Mouse (Mus musculus) brain, embryonic 18.5 days (tissue): ENCODE results near the gene Rnpep.

Experiments
- DNase-seq: peaks from one replicate; pipeline ENCODE4 v3.0.0-alpha.2; 2012; ENCODE audit warnings: low read depth, low spot score

The Rnpep gene

DNA sequence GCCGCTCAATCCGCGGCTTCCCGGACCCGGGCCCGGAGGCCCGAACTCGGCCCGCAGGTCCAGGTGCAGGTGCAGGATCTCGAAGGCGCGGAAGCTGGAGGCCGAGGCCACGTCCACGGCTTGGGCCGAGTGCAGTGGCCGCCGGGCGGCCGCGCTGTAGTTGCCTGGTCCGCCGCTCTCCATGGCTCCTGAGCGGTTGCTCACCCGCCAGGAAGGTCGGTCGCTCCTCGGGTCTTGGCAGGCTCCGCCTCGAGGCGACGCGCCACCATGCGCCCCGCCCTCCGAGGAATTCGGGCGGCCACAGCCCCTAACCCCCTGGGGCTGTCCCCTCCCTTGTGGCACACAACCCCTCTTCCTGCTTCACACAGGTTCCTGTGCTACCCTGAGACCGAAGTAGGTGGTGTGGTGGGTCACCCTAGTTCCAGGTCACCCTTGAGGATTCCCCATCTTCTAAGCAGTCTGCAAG lies at the start of gene Rnpep:
Gene Rnpep, minus strand, starts transcription at position 259 of the 466 bp plus-strand sequence.
- DNase-seq: peak; percentile 36

DNA sequence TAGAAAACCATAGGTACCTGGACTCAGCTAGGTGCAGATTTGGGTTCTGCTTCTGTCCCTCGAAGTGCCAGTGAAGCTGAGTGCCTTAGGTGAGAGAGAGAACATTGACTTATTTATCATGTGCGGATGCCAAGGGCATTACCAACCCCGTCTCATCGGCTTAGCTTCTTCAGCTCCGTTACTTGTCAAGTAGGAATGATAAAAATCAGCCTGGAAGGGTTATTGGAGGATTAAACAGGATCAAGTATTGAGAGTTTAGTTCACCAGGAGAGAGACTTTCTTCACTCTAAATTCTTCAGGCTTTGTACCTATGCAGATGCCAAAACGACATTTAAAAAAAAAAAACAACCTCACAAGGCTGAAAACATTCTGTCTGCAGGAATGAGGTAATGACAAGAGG lies 46.7 kb upstream of the Rnpep start:
- DNase-seq: no peak

- DNase-seq: no peak
Observed at GRCm38 (mm10) chr1:135328368-135328767, 44.5 kb upstream of the Rnpep start.

- DNase-seq: no peak
Observed at GRCm38 (mm10) chr1:135325934-135326333, 42.0 kb upstream of the Rnpep start.

DNA sequence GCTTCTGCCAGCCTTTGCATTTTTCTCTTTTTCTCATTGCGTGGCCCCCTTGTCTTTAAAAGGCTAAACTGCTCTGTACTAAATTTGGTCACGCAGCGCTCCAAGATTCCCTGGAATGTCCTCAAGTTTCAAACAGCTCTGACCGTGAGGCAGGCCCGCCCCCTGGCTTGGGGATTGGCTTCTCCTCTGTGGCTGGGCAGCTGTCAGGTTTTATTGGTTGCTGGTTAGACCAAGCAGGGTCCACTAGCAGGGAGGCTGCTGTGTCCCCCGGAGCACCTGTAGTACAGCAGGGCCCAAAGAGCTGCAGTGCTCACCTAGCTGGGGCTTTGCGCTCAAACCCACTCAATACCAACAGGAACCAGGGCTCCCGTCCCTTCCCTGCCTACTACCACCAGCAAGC lies 40.7 kb upstream of the Rnpep start, which contains the start of gene Lmod1:
Gene Lmod1, plus strand, starts transcription at position 237 of the 400 bp plus-strand sequence.
- DNase-seq: no peak

DNA sequence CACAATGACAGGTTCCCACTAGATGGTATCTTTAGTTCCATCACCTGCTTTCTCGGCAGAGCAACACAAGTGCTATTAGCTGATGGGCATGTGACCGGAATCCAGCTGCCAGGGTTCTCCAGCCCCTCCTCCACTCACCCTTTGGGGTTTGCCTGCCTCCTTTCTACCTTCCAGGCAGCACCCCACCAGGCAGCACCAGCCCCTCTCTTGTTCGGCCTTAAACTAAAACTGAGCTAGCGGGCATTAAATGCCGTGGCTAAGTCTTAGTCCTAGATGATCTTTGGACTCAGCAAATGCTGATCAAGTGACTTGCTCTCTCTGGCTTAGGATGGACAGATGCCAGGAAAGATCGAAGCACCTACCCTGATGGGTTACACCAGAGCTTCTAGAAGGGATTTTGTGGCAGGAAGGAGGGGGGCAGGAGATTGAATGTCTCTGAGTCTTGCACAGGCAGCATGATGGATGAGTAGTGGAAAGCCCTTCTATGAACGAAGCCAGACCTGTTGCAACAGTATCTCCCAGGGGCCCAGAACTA lies 39.5 kb upstream of the Rnpep start:
- no peak for DNase-seq

GRCm38 (mm10) chr1:135313284-135314031 lies 29.6 kb upstream of the Rnpep start, which contains the start of gene Timm17a:
Gene Timm17a, minus strand, starts transcription at chr1:135313778.
- DNase-seq: peak; percentile 86

DNA sequence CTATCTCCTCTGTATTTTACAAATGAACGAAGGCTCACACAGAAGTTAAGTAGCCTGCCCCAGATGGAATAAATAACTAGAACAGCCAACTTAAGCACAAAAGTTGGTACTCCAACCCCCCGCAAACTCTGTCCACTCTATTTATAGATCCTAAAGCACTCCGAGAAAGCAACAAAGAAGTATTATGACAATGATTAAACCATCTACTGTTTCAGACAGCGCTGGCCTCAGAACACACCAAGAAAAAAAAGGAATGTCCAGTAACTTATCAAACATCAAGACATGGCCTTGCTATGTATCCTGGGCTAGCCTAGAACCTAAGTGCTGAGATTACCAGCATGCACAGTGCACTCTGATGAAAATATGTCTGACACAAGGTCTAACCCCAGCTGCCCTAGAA lies 28.3 kb upstream of the Rnpep start:
- no peak for DNase-seq

GRCm38 (mm10) chr1:135311356-135311755 lies 27.5 kb upstream of the Rnpep start:
- no peak for DNase-seq

- peak; percentile 8 for DNase-seq
Observed at GRCm38 (mm10) chr1:135290908-135291307, 7.0 kb upstream of the Rnpep start.

DNA sequence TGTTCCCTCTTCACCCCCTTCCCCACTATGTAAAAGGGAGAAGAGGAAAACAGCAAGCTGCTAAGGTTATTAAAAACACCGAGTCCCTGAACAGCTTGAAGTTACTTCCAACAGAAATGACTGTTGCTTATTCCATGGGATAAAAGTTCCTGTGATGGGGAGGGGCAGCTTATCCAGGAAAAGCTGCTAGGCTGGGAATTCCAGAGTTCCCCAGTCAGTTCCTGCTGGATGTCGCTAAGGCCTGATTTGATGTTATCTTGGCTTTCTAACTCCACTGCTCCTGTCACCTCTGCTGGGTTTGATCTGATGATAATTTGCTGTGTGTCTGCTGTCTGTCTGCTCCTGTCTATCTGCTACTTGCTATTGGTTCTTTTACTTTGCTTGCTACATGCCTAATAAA lies 2.4 kb upstream of the Rnpep start:
- no peak for DNase-seq

DNA sequence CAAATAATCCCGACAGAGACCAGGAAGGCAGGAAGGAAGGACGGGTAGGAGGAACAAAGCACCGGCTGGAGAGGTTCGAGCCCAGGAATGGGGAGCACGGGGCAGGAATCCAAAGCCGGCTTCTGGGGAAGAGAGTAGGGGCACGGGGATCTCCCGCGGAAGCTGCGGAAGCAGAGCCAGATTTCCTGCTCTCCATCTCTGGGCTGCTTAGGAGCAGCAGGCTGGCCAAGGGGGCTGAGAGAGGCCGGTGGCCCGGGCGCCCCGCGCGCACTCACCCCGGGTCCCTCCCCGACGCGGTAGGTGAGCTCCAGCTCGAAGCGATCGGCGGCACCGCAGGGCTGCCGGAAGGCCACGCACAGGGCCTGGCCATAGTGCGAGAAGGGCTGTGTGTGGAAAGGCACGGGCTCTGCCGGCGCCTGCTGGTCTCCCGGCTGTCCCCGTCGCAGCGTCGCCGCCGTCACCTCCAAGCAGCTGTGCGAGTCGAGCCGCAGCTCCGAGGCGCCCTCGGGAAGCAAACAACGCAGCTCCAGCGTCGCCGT lies 528 bp downstream of the Rnpep start:
- no peak for DNase-seq

GRCm38 (mm10) chr1:135282536-135283286 lies 1.2 kb downstream of the Rnpep start:
- DNase-seq: no peak

DNA sequence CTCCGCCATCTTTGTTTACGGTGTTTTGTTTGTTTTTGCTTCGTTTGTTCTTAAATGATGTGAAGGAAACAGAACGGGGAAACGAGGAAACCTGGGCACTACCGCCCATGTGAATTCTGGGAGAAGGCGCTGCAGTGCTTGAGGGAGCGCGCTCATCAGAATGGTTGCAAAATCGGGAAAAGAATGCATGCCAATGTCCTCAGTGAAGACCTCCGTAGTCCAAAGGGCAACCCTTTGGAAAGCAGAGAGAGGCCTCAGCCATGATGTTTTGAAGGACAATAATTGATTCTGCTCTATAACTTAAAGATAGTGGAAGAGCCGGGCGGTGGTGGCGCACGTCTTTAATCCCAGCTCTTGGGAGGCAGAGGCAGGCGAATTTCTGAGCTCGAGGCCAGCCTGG lies 2.0 kb downstream of the Rnpep start:
- DNase-seq: no peak

GRCm38 (mm10) chr1:135280646-135281045 lies 3.2 kb downstream of the Rnpep start:
- DNase-seq: no peak

- DNase-seq: no peak
Observed at GRCm38 (mm10) chr1:135271371-135271770, 12.5 kb downstream of the Rnpep start.

- no peak for DNase-seq
Observed at GRCm38 (mm10) chr1:135267663-135268446, 16.0 kb downstream of the Rnpep start.

- DNase-seq: no peak
Observed at GRCm38 (mm10) chr1:135265834-135266233, 18.1 kb downstream of the Rnpep start.

DNA sequence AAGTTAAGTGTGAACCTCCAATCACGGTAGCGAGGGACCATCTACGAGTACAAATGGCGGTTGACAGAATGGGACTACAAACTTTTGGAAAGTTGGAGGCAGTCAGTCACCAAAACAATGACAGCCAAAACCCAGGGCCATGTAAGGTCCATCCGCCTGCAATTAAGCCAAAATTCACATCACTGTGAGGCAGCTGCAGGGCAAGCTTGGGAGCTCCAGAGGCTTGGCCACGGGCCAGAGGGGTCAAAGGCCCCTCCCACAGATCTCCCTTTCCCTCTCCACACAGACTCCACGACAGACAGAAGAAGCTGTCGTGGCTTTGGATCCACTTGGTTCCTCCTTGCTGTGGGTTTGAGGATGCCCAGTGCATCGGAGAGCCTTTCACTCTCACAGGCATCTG lies 20.6 kb downstream of the Rnpep start:
- DNase-seq: no peak

- no peak for DNase-seq
Observed at GRCm38 (mm10) chr1:135262329-135262728, 21.6 kb downstream of the Rnpep start.

- DNase-seq: no peak
Observed at GRCm38 (mm10) chr1:135260931-135261330, 23.0 kb downstream of the Rnpep start.

- peak; percentile 54 for DNase-seq
Observed at GRCm38 (mm10) chr1:135259128-135259436, 24.8 kb downstream of the Rnpep start.
